Mouse (Mus musculus): ENCODE results near the gene Babam1. TPM values are rescaled to one million over a fixed set of nuclear protein-coding genes. Genes with fewer than 3 reads are reported as not detected.
A peak's percentile ranks its signal among the peaks of the same experiment; 100 is the strongest.

The Babam1 gene
- polyA plus RNA-seq, 1 experiment, result 108 TPM

GRCm38 (mm10) chr8:71367529-71368176, 29.0 kb upstream of the Babam1 start:
- Histone ChIP-seq H3K4me3 (peak overlapping the region; percentile 82), H3ac (ENCODE audit: control insufficient read depth, insufficient read length) (peak overlapping the region; percentile 32), H3K36me3 (ENCODE audit: control insufficient read depth, insufficient read depth) (no peaks in the 10 kb centered on the region), H3K79me2 (ENCODE audit: control insufficient read depth, insufficient read depth) (no peaks in the 10 kb centered on the region), H3K4me2 (ENCODE audit: low read depth) (peak overlapping the region; percentile 95), H3K27me3 (ENCODE audit: control insufficient read depth, insufficient read depth, insufficient read length) (no peaks in the 10 kb centered on the region)
- TF ChIP-seq POLR2A (IDR thresholded peaks at IDR 0.05; ENCODE audit: insufficient read length, low read depth) (peak; percentile 46), MAX (IDR thresholded peaks at IDR 0.05; ENCODE audit: low read depth) (no peak)

- TF ChIP-seq POLR2AphosphoS2 (IDR thresholded peaks at IDR 0.05; ENCODE audit: insufficient read length, low read depth), result peak; percentile 22
- TF ChIP-seq MAX (IDR thresholded peaks at IDR 0.05; ENCODE audit: low read depth), result no peak
- Histone ChIP-seq H3K4me2 (ENCODE audit: low read depth) (peak overlapping the region; percentile 95), H3K4me3 (peak overlapping the region; percentile 82), H3K27me3 (ENCODE audit: control insufficient read depth, insufficient read depth, insufficient read length) (no peaks in the 10 kb centered on the region), H3K36me3 (ENCODE audit: control insufficient read depth, insufficient read depth) (peaks cover 6% of the 10 kb centered on the region), H3ac (ENCODE audit: control insufficient read depth, insufficient read length) (peak overlapping the region; percentile 32), H3K79me2 (ENCODE audit: control insufficient read depth, insufficient read depth) (no peaks in the 10 kb centered on the region)
Measured at GRCm38 (mm10) chr8:71368366-71368765, 28.3 kb upstream of the Babam1 start.

- no peak overlapping the region for H3K4me2 ChIP-seq (ENCODE audit: low read depth)
- no peak for TF ChIP-seq TCF3 (IDR thresholded peaks at IDR 0.05; ENCODE audit: insufficient read length, low read depth)
- no peak for TF ChIP-seq MAX (IDR thresholded peaks at IDR 0.05; ENCODE audit: low read depth)
- no peak overlapping the region for H3K4me3 ChIP-seq
- H3ac ChIP-seq (ENCODE audit: control insufficient read depth, insufficient read length), result no peak overlapping the region
- H3K79me2 ChIP-seq (ENCODE audit: control insufficient read depth, insufficient read depth), result no peaks in the 10 kb centered on the region
- no peaks in the 10 kb centered on the region for H3K27me3 ChIP-seq (ENCODE audit: control insufficient read depth, insufficient read depth, insufficient read length)
- H3K36me3 ChIP-seq (ENCODE audit: control insufficient read depth, insufficient read depth), result peaks cover 7% of the 10 kb centered on the region
Measured at GRCm38 (mm10) chr8:71369040-71369718, 27.5 kb upstream of the Babam1 start.

- Histone ChIP-seq H3ac (ENCODE audit: control insufficient read depth, insufficient read length) (no peak overlapping the region), H3K4me2 (ENCODE audit: low read depth) (peak overlapping the region; percentile 73), H3K79me2 (ENCODE audit: control insufficient read depth, insufficient read depth) (no peaks in the 10 kb centered on the region), H3K4me3 (peak overlapping the region; percentile 26), H3K27me3 (ENCODE audit: control insufficient read depth, insufficient read depth, insufficient read length) (no peaks in the 10 kb centered on the region), H3K36me3 (ENCODE audit: control insufficient read depth, insufficient read depth) (peaks cover 13% of the 10 kb centered on the region)
- TF ChIP-seq REST (IDR thresholded peaks at IDR 0.05; ENCODE audit: insufficient read depth, insufficient read length) (no peak), USF1 (IDR thresholded peaks at IDR 0.05; ENCODE audit: low read depth) (no peak), MYOD1 (IDR thresholded peaks at IDR 0.05; ENCODE audit: control insufficient read depth in 1 of 3, insufficient read length in 2 of 3, low read depth in 2 of 3) (no peak), TCF3 (IDR thresholded peaks at IDR 0.05; ENCODE audit: insufficient read length, low read depth) (no peak), POLR2A (IDR thresholded peaks at IDR 0.05; ENCODE audit: insufficient read length, low read depth) (no peak), POLR2AphosphoS2 (IDR thresholded peaks at IDR 0.05; ENCODE audit: insufficient read length, low read depth) (no peak), SRF (IDR thresholded peaks at IDR 0.05; ENCODE audit: control insufficient read depth, insufficient read length, low read depth) (no peak), CEBPB (IDR thresholded peaks at IDR 0.05; ENCODE audit: insufficient read depth, poor library complexity, severe bottlenecking) (no peak), E2F4 (IDR thresholded peaks at IDR 0.05; ENCODE audit: insufficient read depth) (no peak), TCF12 (IDR thresholded peaks at IDR 0.05; ENCODE audit: insufficient read depth, poor library complexity, severe bottlenecking) (no peak)
Measured at GRCm38 (mm10) chr8:71370711-71371235, 25.9 kb upstream of the Babam1 start.

- TF ChIP-seq SRF (IDR thresholded peaks at IDR 0.05; ENCODE audit: control insufficient read depth, insufficient read length, low read depth) (peak; percentile 65), TCF12 (IDR thresholded peaks at IDR 0.05; ENCODE audit: insufficient read depth, poor library complexity, severe bottlenecking) (peak; percentile 7), REST (IDR thresholded peaks at IDR 0.05; ENCODE audit: insufficient read depth, insufficient read length) (no peak), CEBPB (IDR thresholded peaks at IDR 0.05; ENCODE audit: insufficient read depth, poor library complexity, severe bottlenecking) (no peak), MYOG (IDR thresholded peaks at IDR 0.05; ENCODE audit: control insufficient read depth in 1 of 3, insufficient read depth in 1 of 3, insufficient read length in 2 of 3, low read depth in 2 of 3) (peak in 2 of 3 experiments; percentile 54 to 86), TCF3 (IDR thresholded peaks at IDR 0.05; ENCODE audit: insufficient read length, low read depth) (peak; percentile 41), POLR2A (IDR thresholded peaks at IDR 0.05; ENCODE audit: insufficient read length, low read depth) (peak; percentile 77), POLR2AphosphoS2 (IDR thresholded peaks at IDR 0.05; ENCODE audit: insufficient read length, low read depth) (peak; percentile 79), E2F4 (IDR thresholded peaks at IDR 0.05; ENCODE audit: insufficient read depth) (no peak), MAX (IDR thresholded peaks at IDR 0.05; ENCODE audit: low read depth) (no peak), USF1 (IDR thresholded peaks at IDR 0.05; ENCODE audit: low read depth) (peak; percentile 1), MYOD1 (IDR thresholded peaks at IDR 0.05; ENCODE audit: control insufficient read depth in 1 of 3, insufficient read length in 2 of 3, low read depth in 2 of 3) (peak in 2 of 3 experiments; percentile 68 to 73)
- Histone ChIP-seq H3K27me3 (ENCODE audit: control insufficient read depth, insufficient read depth, insufficient read length) (no peaks in the 10 kb centered on the region), H3ac (ENCODE audit: control insufficient read depth, insufficient read length) (no peak within 1 kb of the TSS), H3K4me3 (peak within 1 kb of the TSS; percentile 26), H3K79me2 (ENCODE audit: control insufficient read depth, insufficient read depth) (no peaks in the 10 kb centered on the region), H3K4me2 (ENCODE audit: low read depth) (peak within 1 kb of the TSS; percentile 73), H3K36me3 (ENCODE audit: control insufficient read depth, insufficient read depth) (peaks cover 13% of the 10 kb centered on the region)
Measured at GRCm38 (mm10) chr8:71371236-71371848, 25.3 kb upstream of the Babam1 start, which contains the start of gene Ocel1. Ocel1 (plus strand) TSS chr8:71371298.

All from myocyte (in vitro differentiated cells).